Mouse (Mus musculus) layer of hippocampus, adult 18-20 months (tissue): ENCODE results near the gene Krt10. TPM values are rescaled to one million over a fixed set of nuclear protein-coding genes. Genes with fewer than 3 reads are reported as not detected.

Source experiments
- DNase-seq, 2 experiments: peaks; one replicate each; pipeline ENCODE4 v3.0.0; 2022; ENCODE audit warnings: low spot score in 2 of 2
- long read RNA-seq: library from polyadenylated mRNA; stranded (forward); transcript quantifications from one replicate; pipeline ENCODE4 v2.0.0, GENCODE M21; 2021
- total RNA-seq, 2 experiments: library from RNA; stranded (reverse); gene quantifications; 2 replicates each; pipeline ENCODE4 v1.2.3; 2021

The Krt10 gene
- total RNA-seq: 10 to 100 TPM; 12.2 to 13.4 TPM
- long read RNA-seq, partial matches to known transcripts: 11 of 14 reads
- long read RNA-seq, other reads (novel, unspliced or antisense): 0 of 14 reads

GRCm38 (mm10) chr11:99389264-99389663, at the start of gene Krt10:
Krt10 (minus strand) TSS chr11:99389364.
- DNase-seq: no peak

- no peak for DNase-seq
Measured at GRCm38 (mm10) chr11:99437972-99438371, 48.8 kb upstream of the Krt10 start, which contains the start of gene Krt20. Krt20 (minus strand) TSS chr11:99438150.

DNA sequence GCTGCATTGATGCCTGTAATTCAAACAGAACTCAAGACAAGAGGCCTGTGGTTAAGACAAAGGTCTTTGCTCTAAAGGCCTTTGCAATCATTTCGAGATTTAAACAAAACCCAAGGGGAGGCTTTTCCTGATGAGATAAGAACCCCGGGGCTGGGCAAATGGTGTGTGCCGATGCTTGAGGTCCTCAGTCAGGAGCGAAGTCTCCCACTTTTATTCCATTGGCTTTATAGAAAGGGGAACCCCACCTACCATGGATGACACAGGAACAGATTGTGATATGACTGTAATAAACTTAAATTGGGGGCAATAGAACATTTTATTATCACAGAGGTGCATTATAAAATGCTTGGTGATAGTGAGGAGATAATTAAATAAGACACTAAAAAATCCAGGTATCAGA, 47.5 kb upstream of the Krt10 start:
- DNase-seq: no peak

- DNase-seq: peak in 1 of 2 experiments; percentile 27
Measured at GRCm38 (mm10) chr11:99430670-99431069, 41.5 kb upstream of the Krt10 start.

DNA sequence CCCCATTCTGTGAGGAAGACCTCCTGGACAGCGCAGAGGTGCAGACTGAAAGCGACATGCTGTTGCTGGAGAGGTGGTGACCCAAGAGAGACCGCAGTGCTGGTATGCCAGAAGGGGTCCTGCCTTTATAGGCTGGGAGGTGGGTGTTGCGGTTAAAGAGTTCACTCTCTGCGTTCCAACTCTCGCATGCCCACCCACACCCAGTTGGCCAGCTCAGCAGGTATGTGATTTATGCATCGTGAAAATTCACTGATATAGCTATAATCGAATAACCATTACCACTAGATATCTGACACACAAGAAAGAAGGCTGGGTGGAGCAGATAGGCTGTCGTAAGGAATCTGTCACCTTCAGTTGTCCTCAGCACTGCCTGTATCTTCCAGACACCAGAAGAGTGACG, 33.0 kb upstream of the Krt10 start, which contains the start of gene Krt12:
Gene Krt12, minus strand, starts transcription at position 101 of the 400 bp plus-strand sequence.
- DNase-seq: no peak

DNA sequence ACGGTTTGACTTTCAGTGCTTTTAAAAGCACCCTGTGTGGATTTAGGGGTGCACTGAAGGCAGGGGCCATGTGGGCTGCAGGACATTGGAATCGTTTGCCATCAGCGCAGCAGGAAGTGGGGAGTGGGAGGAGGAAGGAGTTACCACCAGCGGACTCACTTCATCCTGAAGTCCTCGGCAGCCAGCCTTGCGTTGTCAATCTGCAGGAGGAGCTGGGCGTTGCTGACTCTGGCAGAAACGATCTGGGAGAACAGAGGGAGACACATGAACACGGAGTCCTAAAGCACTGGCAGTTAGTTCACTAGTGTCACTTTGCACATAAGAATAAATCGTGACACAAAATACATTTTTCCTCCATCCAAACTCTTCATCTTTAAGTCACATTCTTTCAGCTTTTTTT, 31.4 kb upstream of the Krt10 start:
- peak in 1 of 2 experiments; percentile 37 for DNase-seq

DNA sequence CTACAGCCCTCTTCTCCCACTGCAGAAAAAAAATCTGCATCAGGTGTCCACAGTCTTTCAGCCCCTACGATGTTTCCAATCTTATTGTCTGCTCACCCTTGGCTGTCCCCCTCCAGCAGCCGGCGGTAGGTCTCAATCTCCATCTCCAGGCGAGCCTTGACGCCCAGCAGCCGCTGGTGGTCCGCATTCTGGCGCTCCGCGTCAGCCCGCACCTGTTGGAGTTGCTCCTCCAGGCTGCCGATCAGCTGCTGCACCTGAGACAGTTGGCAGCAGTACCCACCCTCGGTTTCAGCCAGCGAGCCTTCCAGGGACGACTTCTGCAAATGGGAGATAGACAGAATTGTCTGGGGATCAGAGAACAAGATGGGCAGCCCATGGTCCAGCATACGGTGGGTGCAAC, 28.7 kb upstream of the Krt10 start:
- no peak for DNase-seq

GRCm38 (mm10) chr11:99416902-99417301, 27.7 kb upstream of the Krt10 start:
- DNase-seq: peak; percentile 34 to 70

DNA sequence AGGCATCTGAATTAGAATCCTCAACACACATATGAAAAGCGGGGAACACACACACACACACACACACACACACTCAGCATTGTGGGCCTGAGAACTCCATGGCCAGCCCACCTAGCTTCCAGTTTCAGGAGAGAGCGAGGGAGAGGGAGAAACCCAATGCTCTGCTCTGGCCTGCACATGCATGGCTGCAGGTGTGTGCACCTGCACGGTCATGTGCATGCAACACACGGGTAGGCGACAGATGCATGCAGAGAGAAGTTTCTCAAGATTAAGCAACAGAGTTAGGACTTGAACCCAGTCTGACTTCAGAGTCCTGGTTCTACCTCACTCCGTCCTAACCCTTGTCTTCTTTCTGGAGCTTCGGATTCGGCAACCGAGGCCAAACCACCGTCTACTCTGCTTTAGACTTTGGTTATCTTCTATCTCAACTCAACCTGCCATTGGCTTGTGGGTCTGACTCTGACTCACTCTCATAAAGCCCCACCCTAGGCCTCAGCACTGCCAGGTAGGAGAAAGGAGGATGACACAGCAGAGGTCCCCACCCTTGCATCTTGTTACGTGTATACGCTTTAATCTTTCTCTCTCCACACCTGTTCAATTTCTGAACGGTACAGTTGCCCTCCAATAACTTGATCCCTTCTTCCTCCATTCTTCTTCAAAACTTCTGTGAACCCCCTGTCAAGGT, 25.4 kb upstream of the Krt10 start:
- DNase-seq: no peak

GRCm38 (mm10) chr11:99413247-99413646, 24.1 kb upstream of the Krt10 start:
- DNase-seq: peak in 1 of 2 experiments; percentile 49

DNA sequence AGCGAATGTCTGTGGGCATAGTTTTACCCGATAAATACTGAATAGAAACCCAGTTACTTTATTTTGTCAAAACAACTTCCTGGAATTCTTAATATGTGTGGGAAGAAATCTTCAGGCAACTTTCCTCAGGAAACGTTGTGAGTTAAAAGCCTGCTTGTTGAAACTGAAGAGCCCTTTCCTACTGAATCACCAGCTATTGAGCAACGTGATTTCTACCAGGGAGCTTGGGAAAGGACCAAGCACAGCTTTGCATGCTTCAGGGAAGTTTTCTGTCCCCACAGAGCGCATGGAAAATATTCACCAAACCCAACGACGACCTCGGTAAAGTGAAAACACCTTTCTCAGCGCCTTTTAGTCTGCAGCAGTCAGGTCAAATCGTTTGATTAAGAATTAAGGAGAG, 17.0 kb upstream of the Krt10 start:
- no peak for DNase-seq

- DNase-seq: no peak
Measured at GRCm38 (mm10) chr11:99399956-99400549, 10.9 kb upstream of the Krt10 start.

GRCm38 (mm10) chr11:99398832-99399231, 9.7 kb upstream of the Krt10 start:
- DNase-seq: no peak

- DNase-seq: no peak
Measured at GRCm38 (mm10) chr11:99398084-99398483, 8.9 kb upstream of the Krt10 start.

DNA sequence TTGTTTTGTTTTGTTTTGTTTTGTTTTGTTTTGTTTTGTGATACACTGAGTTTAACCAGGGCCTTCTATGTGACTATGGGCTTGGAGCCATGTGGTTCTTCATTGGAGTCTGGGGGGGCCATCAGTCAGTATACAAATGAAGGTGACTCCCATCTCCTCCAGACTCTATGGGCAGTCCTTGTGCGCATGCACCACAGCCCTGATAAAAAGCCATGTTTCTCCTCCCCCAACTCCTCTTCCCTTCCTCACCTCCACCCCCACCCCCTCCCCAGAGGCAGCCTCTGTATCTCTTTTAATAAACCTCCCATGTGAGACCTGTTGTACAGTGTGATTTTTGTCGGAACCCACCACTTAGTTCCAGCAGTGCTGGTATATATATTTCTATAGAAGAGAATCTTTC, 7.5 kb upstream of the Krt10 start:
- no peak for DNase-seq

DNA sequence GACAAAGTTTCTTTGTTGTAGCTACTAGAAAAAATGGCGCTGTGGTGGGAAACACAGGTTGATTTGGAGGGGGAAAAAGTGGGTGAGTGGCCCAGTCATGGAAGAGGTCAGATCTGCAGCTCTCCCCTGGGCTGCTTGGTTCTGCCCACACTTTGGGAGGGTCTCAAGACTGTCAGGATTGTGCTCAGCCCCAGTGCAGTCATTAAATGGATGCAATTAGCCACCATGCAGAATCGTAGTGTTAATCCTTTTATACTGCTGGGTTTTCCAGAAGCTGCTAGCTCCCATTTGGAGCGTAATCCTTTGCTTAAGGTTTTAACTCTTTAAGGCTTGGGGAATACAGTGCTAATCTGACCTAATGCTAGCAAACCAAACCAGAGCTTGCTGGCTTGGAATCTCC, 6.9 kb upstream of the Krt10 start:
- DNase-seq: no peak

DNA sequence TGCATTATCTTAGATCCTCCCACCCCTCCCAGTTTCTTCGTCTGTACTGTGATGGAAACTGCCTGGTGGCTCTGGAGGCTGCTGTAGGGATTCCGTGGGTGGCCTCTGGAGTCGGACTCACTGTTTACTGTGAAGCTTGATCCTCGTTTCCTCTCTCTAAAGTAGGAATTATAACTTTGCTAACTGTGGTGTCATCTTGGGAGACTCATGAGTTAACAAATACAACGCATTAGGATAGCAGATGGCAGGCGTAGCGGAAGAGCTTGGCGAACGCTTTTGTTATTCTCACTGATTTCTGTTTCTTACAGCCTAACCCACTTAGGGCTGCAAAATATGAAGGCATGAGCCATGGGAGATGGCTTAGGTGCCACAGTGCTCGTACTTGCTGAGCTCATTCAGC, 3.3 kb upstream of the Krt10 start:
- peak in 1 of 2 experiments; percentile 67 for DNase-seq

DNA sequence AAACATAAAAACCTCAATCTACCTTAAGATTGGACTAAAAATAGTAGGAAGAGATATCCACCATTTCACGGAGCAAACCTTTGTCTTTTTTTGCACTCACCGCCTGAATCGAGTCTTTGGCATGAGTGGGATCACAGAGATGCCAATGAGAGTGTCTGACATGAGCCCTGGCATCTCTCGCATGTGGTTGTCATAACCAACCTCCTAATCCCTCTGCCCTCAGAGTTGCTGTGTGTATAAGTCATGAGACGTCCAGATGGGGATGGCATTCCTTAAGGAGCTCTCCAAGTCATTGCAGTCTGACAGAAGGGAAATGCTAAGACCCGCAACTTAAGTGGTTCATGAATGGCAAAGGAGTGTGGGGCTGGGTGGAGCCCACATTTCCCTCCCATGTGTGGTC, 2.2 kb upstream of the Krt10 start:
- DNase-seq: no peak

DNA sequence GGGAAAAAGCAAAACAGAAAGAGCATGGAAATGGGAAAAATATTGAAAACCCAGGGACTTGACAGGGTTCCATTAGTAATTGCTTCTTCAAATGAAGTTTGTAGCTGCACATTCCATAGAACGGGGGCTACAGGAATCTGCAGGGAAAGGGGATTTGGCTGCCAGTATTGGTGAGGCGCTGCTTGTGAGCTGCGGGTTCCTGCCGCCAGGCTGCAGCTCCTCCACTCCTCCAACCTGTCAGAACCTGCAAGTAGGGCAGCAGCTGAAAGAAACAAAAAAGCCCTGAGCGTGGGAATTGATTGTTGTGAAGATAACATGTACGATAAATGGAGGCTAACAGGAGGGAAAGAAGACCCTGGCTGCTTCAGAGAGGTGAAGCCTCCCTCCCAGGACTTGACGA, 1.7 kb upstream of the Krt10 start:
- no peak for DNase-seq

DNA sequence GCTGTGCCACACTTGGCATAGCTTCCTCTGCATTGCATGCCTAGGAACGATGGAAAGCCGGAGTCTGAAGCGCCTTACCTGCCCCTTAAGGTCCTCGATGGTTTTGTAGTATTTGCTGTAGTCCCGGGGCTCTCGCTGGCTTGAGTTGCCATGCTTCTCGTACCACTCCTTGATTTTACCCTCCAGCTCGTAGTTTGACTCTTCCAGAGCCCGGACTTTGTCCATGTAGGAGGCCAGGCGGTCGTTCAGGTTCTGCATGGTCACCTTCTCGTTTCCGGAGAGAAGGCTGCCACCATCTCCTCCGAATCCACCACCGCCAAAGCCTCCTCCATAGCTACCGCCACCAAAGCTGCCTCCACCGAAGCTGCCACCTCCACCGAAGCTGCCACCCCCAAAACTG, 503 bp downstream of the Krt10 start:
- no peak for DNase-seq

- DNase-seq: peak; percentile 83 to 90
Measured at GRCm38 (mm10) chr11:99385813-99386721, 3.1 kb downstream of the Krt10 start.

DNA sequence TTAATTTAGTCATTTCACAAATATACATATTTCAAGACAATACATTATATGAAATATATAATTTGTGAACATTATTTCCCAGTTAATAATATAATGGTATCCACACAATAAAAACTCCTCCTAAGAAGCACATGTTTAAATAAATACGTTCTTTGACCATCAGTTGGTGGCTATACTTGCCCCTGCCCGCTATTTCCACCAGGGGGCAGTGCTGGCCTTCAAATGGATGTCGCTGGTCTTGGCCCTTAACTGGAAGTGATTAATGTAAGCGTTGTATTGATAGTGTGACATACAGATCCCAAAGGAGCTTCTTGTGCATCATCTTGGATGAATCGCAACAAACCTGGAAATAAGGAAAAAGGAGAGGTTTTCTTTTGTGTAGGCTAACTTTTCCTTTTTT, 9.6 kb downstream of the Krt10 start:
- DNase-seq: peak in 1 of 2 experiments; percentile 85
